Mouse (Mus musculus) fat pad, adult 2 months (tissue): ENCODE results near the gene Lrrc20.

Experiments used
- DNase-seq: peaks from one replicate; pipeline ENCODE4 v3.0.0-alpha.2; 2011; ENCODE audit warnings: low read depth, low spot score; ENCODE audit errors: extremely low read depth

Lrrc20 gene

GRCm38 (mm10) chr10:61468900-61469299, 6.7 kb upstream of the Lrrc20 start:
- DNase-seq: no peak

GRCm38 (mm10) chr10:61473640-61474039, 2.0 kb upstream of the Lrrc20 start:
- DNase-seq: no peak

- no peak for DNase-seq
These were observed 1.3 kb upstream of the Lrrc20 start for GRCm38 (mm10) chr10:61474344-61474743.

GRCm38 (mm10) chr10:61476440-61477165, 1.0 kb downstream of the Lrrc20 start:
- no peak for DNase-seq

GRCm38 (mm10) chr10:61479461-61479860, 3.9 kb downstream of the Lrrc20 start:
- DNase-seq: no peak

- no peak for DNase-seq
These were observed 4.3 kb downstream of the Lrrc20 start for GRCm38 (mm10) chr10:61479927-61480326.

GRCm38 (mm10) chr10:61480488-61480887, 4.9 kb downstream of the Lrrc20 start:
- DNase-seq: no peak

- DNase-seq: no peak
These were observed 7.2 kb downstream of the Lrrc20 start for GRCm38 (mm10) chr10:61482771-61483170.

GRCm38 (mm10) chr10:61484801-61485200, 9.2 kb downstream of the Lrrc20 start:
- no peak for DNase-seq

- no peak for DNase-seq
These were observed 11.1 kb downstream of the Lrrc20 start for GRCm38 (mm10) chr10:61486551-61487339.

- DNase-seq: no peak
These were observed 13.0 kb downstream of the Lrrc20 start for GRCm38 (mm10) chr10:61488522-61489110.

- no peak for DNase-seq
These were observed 16.0 kb downstream of the Lrrc20 start for GRCm38 (mm10) chr10:61491573-61491972.

GRCm38 (mm10) chr10:61492040-61492439, 16.4 kb downstream of the Lrrc20 start:
- peak; percentile 5 for DNase-seq

GRCm38 (mm10) chr10:61495461-61495860, 19.9 kb downstream of the Lrrc20 start:
- no peak for DNase-seq

GRCm38 (mm10) chr10:61496231-61496630, 20.6 kb downstream of the Lrrc20 start:
- no peak for DNase-seq

GRCm38 (mm10) chr10:61499505-61500466, 24.2 kb downstream of the Lrrc20 start:
- DNase-seq: no peak

GRCm38 (mm10) chr10:61500756-61501155, 25.2 kb downstream of the Lrrc20 start:
- DNase-seq: no peak

GRCm38 (mm10) chr10:61504073-61504472, 28.5 kb downstream of the Lrrc20 start:
- DNase-seq: no peak

GRCm38 (mm10) chr10:61506381-61507200, 31.0 kb downstream of the Lrrc20 start:
- no peak for DNase-seq

- DNase-seq: no peak
These were observed 34.3 kb downstream of the Lrrc20 start for GRCm38 (mm10) chr10:61509873-61510272.
